Mouse (Mus musculus) brain, adult 2 months (tissue): Measurements from ENCODE around the gene Rita1.

Experiments
- DNase-seq: peaks from one replicate; pipeline ENCODE4 v3.0.0; 2011; ENCODE audit warnings: low read depth, low spot score

The Rita1 gene

GRCm38 (mm10) chr5:120612442-120612821, at the start of gene Rita1, which contains the start of gene Ddx54:
TSS of gene Rita1 (minus strand) at chr5:120612589.
TSS of gene Ddx54 (plus strand) at chr5:120612739.
- peak; percentile 99 for DNase-seq

GRCm38 (mm10) chr5:120660816-120661215, 48.4 kb upstream of the Rita1 start:
- DNase-seq, result peak; percentile 79

DNA sequence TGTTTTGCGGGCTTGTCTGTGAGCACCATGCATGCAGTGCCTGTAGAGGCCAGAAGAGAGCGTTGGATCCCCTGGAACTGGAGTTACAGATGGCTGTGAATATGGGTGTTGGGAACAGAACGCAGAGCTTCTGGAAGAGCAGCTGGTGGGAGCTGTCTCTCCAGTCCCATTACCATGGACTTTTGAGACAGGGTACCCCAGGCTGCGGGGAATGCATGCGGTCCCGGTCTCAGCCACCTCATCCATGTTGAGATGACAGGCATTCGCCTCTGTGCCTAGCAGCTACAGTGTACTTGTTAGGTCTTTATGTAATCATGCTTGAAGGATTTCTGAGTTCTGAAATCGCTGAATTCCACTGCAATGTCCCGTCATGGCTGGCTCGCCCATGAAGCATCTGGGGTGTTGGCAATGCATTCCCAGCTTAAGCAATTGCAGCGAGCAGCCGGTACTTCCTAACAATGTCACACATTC, 43.9 kb upstream of the Rita1 start:
- DNase-seq, result peak; percentile 90

DNA sequence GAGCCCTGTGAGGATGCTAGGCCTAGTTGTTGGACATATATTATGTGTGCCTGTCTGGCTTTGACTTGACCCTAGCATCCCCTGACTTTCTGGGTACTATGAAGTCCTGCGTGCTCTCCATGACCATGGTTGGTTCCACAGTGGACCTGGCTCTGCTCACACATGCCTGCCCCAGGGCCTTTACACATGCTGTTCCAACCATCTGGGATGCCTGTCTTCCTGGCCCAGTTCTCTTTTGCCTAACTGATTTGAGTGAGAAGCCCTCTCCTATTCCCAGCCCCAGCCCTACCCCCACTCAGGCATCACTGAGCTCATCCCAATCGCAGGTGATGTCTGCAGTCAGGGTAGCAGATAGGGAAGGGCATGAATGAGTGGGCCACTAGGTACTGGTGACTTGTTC, 41.5 kb upstream of the Rita1 start:
- no peak for DNase-seq

- peak; percentile 73 for DNase-seq
These were observed 40.7 kb upstream of the Rita1 start for GRCm38 (mm10) chr5:120652915-120653701.

- DNase-seq, result no peak
These were observed 38.8 kb upstream of the Rita1 start for GRCm38 (mm10) chr5:120651230-120651629.

GRCm38 (mm10) chr5:120649938-120650337, 37.5 kb upstream of the Rita1 start:
- DNase-seq, result no peak

DNA sequence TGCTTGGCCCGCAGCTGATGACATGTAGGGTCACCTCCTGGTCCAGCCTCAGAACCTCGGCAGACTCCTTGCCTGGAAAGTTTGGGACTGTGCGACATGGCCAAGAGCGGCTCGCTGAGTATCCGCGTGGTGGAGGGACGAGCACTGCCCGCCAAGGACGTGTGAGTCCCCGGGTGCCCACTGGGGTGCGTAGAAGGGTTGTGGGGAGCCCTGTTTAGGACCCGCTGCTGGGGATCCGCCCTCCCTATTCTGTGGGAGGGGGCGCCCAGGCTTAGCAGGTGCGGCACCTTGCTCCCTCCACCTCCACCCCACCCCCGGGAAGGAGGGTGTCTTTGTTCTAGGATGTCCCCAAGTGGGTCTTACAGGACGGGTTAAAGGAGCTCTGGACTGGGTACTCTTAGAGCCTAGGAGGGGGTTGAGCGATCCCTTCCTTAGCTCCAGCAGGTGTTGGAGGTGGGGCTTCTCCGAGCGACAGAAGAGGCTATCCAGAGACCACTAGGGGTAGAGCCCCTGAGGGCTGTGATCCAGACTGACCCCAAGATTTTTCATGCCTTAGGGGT, 37.1 kb upstream of the Rita1 start:
- peak; percentile 42 for DNase-seq

DNA sequence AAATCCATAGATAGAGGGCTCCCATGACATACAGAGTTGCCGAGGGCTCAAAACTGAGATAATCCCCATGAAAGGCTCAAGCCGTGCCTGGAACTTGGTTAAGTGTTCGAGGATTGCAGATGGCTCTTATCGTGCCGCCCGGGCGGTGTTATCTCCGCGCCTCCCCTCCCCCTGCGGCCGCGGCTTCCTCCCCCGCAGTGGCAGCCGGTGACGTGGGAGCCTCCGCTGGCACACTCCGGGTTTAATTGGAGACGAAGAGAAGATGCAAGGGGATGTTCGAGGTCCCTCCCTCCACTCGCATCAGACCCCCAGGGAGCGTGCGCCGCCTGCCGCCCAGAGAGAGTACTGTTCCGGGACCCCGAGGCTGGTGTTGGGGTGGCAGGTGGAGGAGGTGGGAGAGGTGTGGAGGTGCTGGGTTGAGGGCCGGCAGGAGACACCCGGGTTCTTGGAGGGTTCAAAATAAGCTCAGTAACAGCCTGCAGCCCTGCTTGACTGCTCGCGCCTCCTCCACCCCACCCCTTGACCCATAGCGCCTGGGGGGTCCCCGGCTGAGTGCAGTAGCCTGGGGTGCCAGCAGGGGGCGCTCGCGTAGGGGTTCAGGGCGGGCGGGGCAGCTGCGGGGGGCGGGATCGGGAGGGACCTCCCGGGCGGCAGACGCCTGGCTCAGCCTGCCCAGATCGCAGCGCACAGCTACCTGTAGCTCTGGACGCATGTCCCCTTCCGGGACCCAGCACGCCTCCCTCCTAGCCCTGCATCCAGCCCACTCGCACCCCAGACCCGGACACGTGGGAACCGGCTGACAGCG, 36.4 kb upstream of the Rita1 start, which contains the start of gene Rasal1:
Gene Rasal1, plus strand, starts transcription at position 244 of the 805 bp plus-strand sequence.
- DNase-seq, result peak; percentile 84

- DNase-seq, result peak; percentile 81
These were observed 35.6 kb upstream of the Rita1 start for GRCm38 (mm10) chr5:120647814-120648491.

DNA sequence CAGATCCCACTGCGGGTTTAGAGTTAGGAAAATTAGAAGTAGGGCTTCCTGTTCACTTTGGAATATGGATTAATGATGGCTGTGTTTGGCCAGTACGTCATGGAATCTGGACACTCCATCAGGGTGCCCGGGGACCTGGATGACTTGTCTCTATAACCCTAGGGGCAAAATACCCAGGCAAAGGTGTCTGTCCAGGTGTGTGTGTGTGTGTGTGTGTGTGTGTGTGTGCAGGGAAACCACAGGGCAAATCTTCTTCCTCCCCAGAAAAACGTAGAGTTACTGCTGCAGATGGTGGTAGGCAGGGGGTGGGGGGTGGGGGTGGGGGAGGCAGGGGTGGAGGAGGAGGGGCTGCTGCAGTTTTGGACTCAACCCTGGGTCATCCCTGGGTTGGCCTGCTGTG, 35.0 kb upstream of the Rita1 start:
- no peak for DNase-seq

DNA sequence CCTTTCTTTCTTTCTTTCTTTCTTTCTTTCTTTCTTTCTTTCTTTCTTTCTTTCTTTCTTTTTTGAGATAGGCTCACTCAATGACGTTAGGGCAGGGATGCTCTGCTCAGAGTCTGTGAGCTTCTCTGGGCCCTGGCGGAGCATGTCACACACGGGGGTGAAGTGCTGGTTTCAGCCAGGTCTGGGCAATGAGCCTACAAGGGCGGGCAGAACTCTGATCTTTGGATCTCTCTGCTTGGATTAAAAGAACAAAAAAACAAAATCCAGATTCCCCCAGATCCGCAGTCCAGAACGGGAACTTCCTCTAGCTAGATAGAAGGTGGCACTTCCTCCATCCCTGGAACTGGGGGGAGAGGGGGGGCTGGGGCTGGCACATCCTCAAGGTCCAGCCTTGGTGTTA, 33.5 kb upstream of the Rita1 start:
- peak; percentile 58 for DNase-seq

DNA sequence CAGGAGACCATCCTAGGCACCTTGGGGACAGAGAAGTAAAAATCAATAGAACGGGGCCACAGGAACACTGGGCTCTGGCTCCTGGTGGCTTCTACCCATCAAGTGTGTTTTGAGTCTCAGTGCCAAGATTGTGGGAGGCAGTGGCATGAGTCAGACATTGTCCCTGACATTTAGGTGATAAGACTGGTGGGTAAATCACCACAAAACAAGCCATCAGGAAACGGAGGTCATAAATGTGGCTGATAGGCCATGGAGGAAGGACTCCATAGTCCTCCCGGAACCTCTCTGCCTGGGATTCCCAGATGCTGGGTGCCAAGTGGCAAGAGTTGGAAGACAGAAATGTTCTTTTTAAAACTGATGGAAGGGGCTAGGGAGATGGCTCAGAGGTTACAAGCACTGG, 31.8 kb upstream of the Rita1 start:
- peak; percentile 46 for DNase-seq

- DNase-seq, result peak; percentile 80
These were observed 31.1 kb upstream of the Rita1 start for GRCm38 (mm10) chr5:120643365-120644085.

- DNase-seq, result no peak
These were observed 27.7 kb upstream of the Rita1 start for GRCm38 (mm10) chr5:120640094-120640493.

DNA sequence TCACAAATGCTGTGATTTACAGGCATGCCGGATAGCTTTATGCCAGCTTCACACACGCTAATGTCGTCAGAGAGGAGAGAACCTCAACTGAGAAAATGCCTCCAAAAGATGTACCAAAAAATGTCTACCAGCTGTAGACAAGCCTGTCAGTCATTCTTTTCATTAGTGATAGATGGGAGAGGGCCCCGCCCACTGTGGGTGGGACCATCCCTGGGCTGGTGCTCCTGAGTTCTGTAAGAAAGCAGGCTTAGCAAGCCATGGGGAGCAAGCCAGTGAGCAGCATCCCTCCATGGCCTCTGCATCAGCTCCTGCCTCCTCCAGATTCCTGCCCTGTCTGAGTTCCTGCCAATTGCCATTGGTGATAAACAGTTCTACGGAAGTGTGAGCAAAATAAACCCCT, 23.2 kb upstream of the Rita1 start:
- DNase-seq, result no peak

DNA sequence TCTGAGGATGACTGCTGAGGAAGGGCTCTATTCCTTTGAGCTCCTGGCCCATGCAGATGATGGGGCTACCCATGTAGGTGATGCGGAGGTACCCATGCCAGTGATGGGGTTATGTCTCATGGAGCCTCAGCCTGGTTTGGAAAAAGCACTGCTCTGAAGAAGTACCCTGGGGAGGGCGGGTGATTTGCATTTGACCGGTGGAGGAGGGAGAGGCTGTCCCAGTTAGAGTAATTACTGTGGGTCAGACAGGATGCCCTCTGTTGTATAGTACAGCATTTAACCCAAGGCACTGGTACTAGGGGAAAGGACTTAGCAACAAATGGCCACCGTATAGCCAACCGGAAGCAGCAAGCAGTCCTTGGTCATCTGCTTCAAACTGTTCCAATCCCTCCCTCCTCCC, 22.5 kb upstream of the Rita1 start:
- no peak for DNase-seq

DNA sequence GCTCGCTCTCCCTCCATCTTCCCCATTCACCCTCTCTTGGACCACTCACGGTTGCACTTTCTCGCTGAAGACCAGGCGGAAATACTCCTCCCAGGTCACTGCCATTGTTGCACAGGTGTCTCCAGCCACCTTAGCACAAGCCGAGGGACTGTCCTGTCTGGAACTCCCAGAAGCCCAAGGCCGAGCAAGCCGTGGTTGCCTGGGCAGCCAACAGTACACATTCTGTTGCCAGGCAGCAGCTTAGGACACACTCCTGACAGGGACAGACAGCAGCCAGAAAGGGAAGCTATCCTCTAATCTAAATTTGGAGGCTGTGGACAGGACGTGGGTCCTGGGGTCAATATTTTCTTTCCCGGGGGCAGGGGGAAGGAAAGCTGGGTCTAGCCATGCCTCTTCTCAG, 21.7 kb upstream of the Rita1 start, which contains the start of gene Cfap73:
Gene Cfap73, minus strand, starts transcription at position 105 of the 400 bp plus-strand sequence.
- no peak for DNase-seq

DNA sequence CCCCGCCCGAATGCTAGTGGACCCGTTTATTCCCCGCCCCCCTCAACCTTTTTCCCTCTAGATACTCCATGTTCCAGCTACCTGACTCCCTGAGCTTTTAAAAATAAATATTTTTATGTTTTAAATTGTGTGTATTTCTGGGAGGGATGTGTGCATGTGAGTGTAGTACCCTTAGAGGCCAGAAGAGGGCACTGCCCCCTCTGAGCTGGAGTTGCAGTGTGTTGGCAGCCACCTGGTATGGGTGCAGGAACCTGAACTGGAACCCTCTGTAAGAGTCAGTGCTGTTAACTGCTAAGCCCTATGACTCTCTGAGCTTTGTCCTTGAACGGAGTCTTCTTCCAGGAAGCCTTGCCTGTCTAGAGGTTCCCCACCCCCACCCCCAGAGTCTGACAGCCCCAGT, 19.5 kb upstream of the Rita1 start:
- DNase-seq, result no peak

GRCm38 (mm10) chr5:120631128-120631527, 18.7 kb upstream of the Rita1 start:
- DNase-seq, result no peak

DNA sequence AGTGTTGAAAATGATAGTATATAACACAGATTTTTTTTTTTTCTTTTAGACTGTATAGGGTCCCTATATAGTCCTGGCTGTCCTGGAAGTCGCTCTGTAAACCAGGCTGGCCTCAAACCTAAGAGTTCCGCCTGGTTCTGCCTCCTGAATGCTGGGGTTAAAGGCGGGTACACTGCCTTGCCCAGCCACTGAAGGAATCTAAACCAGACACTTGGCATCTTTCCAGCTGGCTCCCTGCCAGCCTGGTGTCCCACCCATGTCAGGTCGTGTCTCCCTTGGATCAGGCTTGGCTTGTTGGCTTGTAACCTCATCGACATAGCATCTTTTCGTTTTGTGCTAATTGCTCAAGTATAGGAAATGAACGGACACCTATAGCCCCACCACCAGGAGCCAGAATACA, 16.2 kb upstream of the Rita1 start:
- DNase-seq, result no peak
